Mouse (Mus musculus) megakaryocyte, embryonic 14.5 days (primary cell): Measurements from ENCODE around the gene Gja5.

Experiments used
- FLI1 ChIP-seq: IDR thresholded peaks from 2 replicates; pipeline ENCODE4 v1.6.1; 2012; ENCODE audit warnings: low read length, inconsistent platforms, mixed read lengths
- GATA1 ChIP-seq: IDR thresholded peaks from 3 replicates; pipeline ENCODE4 v1.6.1; 2012; ENCODE audit warnings: mixed read lengths, low read length, inconsistent platforms, borderline replicate concordance

- no peak for TF ChIP-seq GATA1
- no peak for TF ChIP-seq FLI1
Measured at GRCm38 (mm10) chr3:96881557-96881956, 22.9 kb upstream of the Gja5 start.
